Mouse (Mus musculus) brown adipose tissue, adult 24 weeks (tissue): ENCODE data around the gene Eya4. TPM values are rescaled to one million over a fixed set of nuclear protein-coding genes. Genes with fewer than 3 reads are reported as not detected.

Experiments
- H3K27ac ChIP-seq: fragments of 200-500 bp; replicated peaks from 2 replicates; pipeline ENCODE4 v1.5.1; 2012; ENCODE audit warnings: low read depth, mild to moderate bottlenecking, low read length
- H3K4me1 ChIP-seq: fragments of 200-500 bp; 2 replicates; pipeline ENCODE4 v1.6.1; 2012; ENCODE audit warnings: low read length, mixed read lengths; ENCODE audit not compliant: control insufficient read depth, insufficient read depth, insufficient read length
- H3K4me3 ChIP-seq: fragments of 200-500 bp; 2 replicates; pipeline ENCODE4 v1.5.1; 2012; ENCODE audit warnings: low read depth, mild to moderate bottlenecking, low read length, moderate library complexity; ENCODE audit not compliant: insufficient read depth
- polyA plus RNA-seq: library from polyadenylated mRNA; stranded (reverse); fragments of >200 nt; gene quantifications from 2 replicates; pipeline ENCODE4 v1.2.4, GENCODE M21; 2012; ENCODE audit not compliant: missing spikeins, insufficient read depth, insufficient read length

Gene Eya4
- polyA plus RNA-seq, 1 experiment, result 0.63 TPM

DNA sequence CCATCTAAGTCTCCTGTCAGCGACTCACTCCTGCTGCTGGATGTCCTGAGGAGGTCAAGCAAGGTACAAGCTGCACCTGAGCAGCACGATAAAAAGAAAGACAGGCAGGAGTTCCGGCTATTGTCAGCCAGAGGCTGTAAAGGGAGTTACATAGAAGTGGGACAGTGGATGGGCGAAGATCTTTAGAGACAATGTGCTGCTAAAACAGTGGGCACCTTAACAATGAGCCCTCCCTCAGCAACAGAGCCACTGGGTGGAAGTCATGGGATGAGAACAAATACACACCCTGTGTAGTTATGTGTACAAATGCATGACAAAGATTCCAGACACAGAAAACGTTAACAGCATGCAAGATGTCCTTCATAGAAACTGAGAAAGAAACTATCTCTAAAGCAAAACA is 152.3 kb downstream of the Eya4 start:
- no peaks in the 10 kb centered on the region for H3K4me1 ChIP-seq
- H3K4me3 ChIP-seq, result no peak overlapping the region
- H3K27ac ChIP-seq, result no peak overlapping the region

DNA sequence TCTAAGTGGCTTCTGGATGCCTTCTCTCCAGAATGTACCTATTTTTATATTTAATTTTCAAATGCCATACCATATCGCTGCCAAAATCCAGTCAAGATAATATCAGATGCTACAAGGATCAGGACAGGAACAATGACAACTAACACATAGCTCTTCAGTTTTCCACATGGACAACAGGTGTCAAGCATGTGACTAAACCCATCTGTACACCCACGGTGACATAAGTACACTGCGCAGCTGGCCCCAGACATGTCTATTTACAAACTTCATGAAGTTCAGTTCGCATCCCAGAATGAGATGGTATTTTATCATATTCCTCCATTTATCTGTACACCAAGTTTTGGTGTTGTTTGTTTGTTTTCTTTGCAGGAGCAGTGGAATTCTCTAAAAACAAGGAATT is 154.2 kb downstream of the Eya4 start:
- no peak overlapping the region for H3K27ac ChIP-seq
- no peak overlapping the region for H3K4me3 ChIP-seq
- no peaks in the 10 kb centered on the region for H3K4me1 ChIP-seq

DNA sequence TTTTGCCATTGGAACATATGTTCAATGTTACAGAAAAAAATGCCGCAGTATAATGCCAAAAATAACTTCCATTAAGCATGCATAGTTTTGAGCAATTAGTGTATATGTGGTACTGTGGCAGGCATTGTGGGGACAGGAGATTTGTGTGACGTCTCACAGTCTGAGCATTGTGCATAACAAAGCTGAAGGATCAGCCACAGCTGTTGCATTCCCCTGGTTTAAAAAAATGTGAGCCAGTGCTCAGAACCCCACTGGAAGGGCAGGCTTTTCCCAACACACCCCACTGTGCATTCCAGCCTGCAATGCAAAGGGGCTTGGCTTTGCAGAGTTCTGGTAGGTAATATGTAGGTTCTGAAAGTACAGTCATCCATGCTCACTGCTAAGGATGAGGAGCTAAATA is 155.2 kb downstream of the Eya4 start:
- H3K27ac ChIP-seq, result no peak overlapping the region
- no peaks in the 10 kb centered on the region for H3K4me1 ChIP-seq

DNA sequence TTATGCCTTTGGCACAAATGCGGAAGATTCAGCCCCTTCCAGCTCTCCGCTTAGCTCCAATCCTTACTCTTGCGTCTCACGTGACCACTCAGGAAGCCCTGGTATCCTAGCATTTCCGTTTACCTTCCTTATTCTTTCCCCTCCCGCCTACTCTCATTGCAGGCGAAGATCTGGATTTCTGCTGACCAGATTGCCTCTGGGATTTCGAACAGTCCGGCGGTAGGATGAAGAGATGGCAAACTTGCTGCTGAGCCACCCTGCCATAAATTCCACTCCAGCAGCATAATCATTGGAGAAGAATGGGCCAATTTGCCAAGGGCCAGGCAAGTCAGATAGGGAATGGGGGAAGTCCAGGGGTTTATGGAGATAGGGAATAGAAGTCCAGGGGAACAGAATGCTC is 160.8 kb downstream of the Eya4 start:
- Histone ChIP-seq H3K4me1 (no peaks in the 10 kb centered on the region), H3K27ac (no peak overlapping the region), H3K4me3 (no peak overlapping the region)

More for the DNA sequence above, 155.2 kb downstream of the Eya4 start:
- no peak overlapping the region for H3K4me3 ChIP-seq

DNA sequence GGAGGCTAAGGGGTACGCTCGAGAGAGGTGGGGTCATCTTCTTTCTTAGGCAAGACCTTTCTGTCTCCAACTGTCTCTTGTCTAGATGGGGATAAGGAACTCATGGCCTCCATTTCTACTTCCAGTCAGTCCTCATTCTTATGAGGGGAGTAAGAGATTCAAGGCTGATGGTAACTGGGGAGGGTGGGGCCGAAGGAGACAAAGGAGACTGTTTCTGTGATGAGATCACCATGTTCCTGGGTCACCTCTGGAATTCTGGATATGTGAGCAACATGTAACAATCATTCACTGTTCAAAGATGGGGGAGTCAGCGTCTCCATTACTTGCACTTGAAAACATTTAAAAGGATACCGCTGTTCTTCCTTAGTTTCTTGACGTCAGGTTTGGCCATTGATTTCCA is 165.2 kb downstream of the Eya4 start:
- H3K4me3 ChIP-seq, result no peak overlapping the region
- no peaks in the 10 kb centered on the region for H3K4me1 ChIP-seq
- H3K27ac ChIP-seq, result no peak overlapping the region

DNA sequence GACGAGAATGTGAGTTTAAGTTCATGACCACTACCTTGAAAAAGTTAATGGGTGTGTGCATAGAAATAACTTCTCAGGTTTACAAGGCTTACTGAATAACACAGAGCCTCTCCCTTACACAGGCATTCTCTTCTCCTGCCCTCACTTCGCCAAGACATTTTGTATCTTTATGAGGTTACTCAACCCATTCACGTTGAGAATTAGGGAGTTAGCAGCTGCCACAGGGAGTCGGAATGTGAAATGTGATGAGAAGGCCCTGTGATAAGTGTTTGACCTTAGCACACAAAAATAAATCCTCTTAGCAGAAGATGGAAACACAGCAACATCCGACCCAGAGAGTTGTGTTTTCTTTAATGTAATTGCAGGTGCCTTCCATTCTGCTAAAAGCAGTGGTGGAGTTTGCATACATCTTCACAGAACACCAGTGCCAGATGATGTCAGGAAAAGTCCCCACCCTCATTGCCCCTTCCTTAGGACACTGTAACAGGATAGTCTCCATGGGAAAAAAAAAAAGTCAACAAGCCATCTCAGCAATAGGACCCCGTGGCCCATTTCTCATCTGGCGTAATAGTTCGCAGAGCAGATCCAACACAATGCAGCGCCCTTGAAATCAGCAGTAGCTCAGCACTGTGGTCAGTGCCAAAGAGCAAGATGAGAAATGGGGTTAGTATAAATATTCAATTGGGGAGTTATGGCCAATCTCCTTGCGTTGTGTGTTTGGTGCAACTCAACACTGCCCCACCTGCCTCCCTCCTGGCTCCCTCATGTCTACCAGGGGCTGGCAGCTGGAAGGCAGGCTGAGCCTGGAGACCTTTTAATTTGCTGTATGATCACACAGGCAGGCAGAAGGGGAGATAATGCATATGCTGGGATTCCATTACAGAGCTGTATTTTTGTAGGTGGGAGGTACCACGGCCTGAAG is 168.8 kb downstream of the Eya4 start:
- H3K4me3 ChIP-seq, result no peak overlapping the region
- no peaks in the 10 kb centered on the region for H3K4me1 ChIP-seq
- no peak overlapping the region for H3K27ac ChIP-seq

DNA sequence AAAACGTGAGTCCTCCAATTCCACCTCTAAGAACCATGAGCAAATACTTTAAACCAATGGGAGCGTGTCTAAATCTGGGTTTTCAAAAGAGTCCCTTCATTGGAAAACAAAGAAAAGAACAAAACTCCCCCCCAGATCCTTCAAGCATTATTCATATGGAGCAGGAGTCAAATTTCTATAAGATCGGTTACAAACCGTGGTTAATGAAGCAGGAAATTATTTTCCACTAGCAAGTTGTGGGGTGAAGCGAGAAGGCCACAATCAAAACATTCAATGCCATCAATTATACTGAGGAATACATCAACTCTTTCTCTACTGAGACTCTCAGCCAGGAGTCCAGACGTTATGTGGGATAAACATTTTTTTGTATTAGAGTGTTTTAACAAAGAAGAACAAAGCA is 171.3 kb downstream of the Eya4 start:
- no peaks in the 10 kb centered on the region for H3K4me1 ChIP-seq
- H3K4me3 ChIP-seq, result no peak overlapping the region
- H3K27ac ChIP-seq, result no peak overlapping the region

DNA sequence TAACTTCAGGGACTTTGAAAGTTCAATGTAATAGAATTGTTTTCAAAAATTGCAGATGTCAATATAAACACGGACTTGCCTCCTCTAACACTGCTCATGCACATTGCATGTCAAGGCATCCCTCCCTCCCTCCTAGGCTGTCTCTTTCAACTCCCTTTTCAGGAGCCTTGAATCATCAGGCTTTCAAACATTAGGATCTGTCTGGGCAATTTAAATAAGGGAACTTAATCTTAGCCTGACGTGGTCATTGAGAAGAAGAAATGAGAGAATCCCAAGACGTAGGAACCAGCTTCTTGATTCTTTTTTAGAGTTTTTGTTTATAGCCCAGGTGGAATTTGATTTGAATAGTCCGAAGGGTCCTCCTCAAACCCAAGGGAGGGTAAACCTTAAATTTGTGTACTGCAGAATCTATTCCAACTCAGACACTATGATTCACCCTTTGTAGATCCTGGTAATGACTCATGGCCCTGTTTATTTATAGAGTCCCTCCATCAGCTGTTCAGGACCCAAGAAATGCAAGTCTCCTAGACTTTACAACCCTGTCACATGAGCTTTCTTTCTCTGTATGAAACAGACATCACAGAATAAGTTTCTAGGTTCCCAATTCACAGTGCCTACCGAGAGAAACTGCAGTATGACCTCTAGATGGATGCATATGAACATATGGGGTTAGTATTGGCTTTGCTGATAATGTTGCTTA is 173.1 kb downstream of the Eya4 start:
- H3K4me1 ChIP-seq, result no peaks in the 10 kb centered on the region
- no peak overlapping the region for H3K27ac ChIP-seq
- no peak overlapping the region for H3K4me3 ChIP-seq

DNA sequence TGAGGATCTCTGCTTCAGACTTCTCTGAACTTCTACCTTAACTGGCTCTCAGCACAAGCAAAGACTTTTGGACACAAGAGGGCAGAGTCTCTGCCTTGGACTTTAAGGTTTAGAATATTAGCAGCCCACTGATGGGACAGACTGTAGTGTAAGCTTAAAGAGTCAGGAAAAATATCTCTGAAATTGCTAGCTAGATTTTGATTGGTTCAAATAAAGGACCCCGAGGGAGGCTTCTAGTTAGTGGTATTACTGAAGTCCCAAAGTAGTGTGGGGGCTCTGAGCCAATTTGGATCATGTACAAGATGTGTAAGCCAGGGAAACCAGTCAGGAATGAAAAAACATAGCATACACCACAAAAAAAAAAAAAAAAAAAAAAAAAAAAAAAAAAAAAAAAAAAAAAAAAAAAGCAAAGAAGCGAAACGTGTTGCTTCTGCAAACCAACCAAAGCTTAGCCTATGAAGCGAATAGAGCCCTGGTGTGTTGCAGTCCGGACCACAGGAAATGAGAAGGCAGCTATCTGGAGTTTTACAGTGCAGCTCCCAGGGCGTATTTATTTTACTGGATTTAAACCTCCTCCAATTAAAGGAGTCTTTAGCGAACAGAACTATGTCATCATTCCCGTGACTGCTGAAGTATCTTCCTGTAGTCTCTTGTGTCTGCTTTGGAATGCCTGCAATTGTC is 173.8 kb downstream of the Eya4 start:
- H3K27ac ChIP-seq, result no peak overlapping the region
- H3K4me3 ChIP-seq, result no peak overlapping the region

DNA sequence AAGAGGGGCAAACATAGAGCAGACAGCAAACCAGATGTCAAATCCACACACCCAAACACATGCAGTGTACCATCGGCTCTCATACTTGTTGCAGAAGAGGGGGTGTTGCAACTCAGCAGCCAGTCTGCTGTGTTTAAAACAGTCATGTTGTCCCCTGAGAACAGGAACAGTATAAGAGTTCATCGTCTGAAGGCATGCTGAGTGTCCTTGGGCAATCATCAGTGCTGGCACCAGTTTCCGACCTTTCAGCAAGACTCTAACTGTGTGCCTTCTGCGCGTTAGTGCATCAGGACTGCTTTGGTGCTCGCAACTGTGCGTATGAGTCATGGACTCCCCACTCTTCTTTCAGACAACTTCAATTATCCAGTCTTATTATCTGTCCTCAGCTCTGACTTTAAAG is 179.0 kb downstream of the Eya4 start:
- no peak overlapping the region for H3K4me3 ChIP-seq

More for the DNA sequence above, 173.8 kb downstream of the Eya4 start:
- no peaks in the 10 kb centered on the region for H3K4me1 ChIP-seq

DNA sequence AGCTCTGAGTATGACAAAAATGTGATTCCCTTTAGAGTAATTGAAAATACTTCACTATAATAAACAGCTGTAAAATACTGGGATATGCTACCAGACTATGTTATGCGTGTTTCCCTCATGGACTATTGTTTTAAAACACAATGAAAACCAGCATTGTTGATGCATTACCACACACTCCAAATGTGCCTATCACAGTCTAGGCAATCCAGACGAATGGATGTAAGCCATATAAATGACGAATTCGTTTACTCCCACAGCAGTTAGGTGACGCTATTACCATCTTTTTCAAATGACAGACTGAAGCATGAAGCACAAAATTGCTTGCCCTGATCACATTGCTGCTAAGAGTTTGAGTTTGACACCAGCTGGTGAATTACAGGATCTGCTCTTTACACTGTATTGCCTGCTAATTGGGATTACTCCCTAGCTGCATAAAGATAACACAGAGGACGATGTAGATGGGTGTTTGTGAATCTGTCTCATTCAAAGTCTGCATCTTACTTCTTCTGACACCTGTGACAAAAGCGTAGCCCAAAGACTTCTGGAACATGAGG is 185.4 kb downstream of the Eya4 start:
- Histone ChIP-seq H3K27ac (no peak overlapping the region), H3K4me3 (no peak overlapping the region), H3K4me1 (no peaks in the 10 kb centered on the region)

More for the DNA sequence above, 179.0 kb downstream of the Eya4 start:
- H3K4me1 ChIP-seq, result no peaks in the 10 kb centered on the region
- H3K27ac ChIP-seq, result no peak overlapping the region

DNA sequence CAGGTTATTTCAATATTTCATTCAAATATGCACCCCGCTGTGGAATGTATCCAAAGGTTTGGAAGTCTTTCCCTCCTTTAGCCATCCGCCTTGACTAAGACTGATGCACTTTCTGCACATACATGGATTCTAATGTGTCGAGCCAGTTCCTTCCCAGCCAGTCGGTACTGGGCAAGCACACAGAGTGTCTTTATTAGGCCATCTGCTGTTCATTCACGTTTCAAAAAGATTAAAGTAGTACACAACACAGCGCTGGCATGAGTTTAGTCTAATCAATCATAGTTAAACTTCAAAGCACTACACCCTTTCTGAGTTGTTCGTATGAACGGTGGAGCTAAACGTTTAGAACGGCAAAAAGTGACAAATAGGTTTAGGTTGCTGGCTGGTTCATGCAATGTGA is 190.7 kb downstream of the Eya4 start:
- Histone ChIP-seq H3K4me1 (no peaks in the 10 kb centered on the region), H3K27ac (no peak overlapping the region), H3K4me3 (no peak overlapping the region)

DNA sequence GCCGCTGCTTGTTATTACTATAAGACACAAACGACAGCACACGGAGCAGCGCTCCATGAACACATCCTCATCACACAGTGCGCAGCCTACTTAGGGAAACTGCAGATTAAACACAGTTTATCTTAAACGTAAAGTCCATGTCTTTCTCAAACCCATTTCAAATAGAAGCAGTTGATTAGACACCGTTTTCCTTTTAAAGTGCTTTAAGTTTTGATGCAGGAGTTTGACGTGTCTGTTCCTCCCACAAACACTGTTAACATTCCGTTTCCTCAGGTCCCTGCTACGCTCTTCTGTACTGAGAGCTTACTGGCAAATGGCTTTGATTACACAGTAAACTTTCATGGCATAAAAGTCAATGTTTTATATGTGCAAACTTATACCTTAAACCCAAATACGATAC is 191.4 kb downstream of the Eya4 start:
- Histone ChIP-seq H3K4me3 (no peak overlapping the region), H3K4me1 (no peaks in the 10 kb centered on the region), H3K27ac (no peak overlapping the region)

DNA sequence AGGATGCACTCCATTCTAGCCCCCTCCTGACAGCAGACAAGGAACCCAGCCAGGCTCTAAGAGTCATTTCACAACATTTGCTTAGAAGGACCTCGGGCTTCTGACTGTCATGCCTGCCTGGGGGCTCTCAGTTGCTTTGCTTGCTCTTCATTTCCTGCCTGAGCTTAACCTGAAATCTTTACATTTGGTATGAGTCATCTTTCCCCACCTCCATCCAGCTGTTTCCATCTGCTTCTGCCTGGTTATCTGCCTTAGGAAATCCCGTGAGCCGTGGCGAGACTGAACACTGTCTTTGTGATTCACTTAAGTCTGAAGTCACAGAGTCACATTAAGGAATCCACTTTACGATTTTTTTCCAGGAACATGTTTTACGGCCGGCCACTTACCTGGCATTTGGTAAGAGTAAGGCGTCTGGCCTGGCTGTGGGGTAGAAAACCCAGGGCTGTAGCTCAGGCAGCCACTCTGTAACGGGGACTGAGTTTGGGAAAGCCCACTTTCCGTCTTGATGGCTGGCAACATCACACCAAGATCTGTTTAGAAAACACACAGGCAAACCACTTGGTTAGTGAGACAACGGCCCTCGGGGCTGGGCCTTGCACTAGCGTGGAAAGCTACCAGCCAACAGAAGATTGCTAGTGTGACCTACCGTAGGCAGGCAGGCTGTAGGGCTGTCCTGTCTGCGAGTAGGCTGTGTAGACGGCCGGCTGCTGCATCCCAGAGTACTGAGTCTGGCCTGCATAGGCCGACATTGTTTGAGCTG is 193.5 kb downstream of the Eya4 start:
- no peak overlapping the region for H3K4me3 ChIP-seq
- H3K4me1 ChIP-seq, result no peaks in the 10 kb centered on the region
- H3K27ac ChIP-seq, result no peak overlapping the region
